Comparison of ENCODE assay signal across 8 mouse cellular contexts in the genomic region with DNA sequence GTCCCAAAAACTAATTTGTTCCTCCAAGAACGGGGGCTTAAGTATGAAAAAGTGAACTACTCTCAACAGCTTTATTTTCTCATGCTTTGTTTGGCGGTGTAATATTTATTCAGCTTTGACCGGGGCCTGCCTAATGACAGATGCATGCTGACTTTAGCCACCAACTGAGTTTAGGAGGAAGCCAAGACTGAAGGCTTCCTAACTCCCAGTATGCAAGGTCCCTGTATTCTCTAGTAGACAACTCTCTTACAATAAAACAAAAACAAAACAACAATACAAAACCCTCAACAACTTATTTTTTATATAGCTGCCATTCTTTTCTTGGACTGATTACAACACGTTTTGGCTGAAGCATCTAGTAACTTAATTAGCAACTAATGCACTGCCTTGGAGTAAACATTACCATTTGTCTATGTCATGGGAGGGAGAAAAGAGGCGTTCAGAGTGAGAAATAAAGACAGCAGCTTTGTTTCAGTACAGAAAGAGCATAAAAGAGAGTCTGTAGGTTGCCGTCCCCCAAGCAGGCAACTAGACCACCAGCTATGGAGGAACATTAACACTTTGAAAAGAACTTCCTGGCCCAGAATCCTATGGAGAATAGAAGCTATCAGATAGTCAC. TPM values are rescaled to one million over a fixed set of nuclear protein-coding genes. Genes with fewer than 3 reads are reported as not detected.
A peak's percentile ranks its signal among the peaks of the same experiment; 100 is the strongest.
DNase-seq lines count a peak whose midpoint lies in the region; ATAC-seq lines count a peak whose summit lies in the region.

No protein-coding gene starts in this region.

- H3K4me1 ChIP-seq in kidney, embryonic 15.5 days: peaks cover 13% of the 10 kb centered on the region
- peaks cover 16% of the 10 kb centered on the region for H3K4me1 ChIP-seq in forebrain, embryonic 12.5 days
- H3K4me1 ChIP-seq in intestine, embryonic 16.5 days (ENCODE audit: control insufficient read depth, insufficient read depth, low read length): peaks cover 9% of the 10 kb centered on the region
- H3K4me1 ChIP-seq in midbrain, embryonic 16.5 days (ENCODE audit: control insufficient read depth, insufficient read depth, low read length): peaks cover 3% of the 10 kb centered on the region; the same call in 1 of the 2 replicates

- H3K27ac ChIP-seq in kidney, embryonic 15.5 days: peak overlapping the region; percentile 81; the same call in 1 of the 2 replicates
- H3K27ac ChIP-seq in forebrain, embryonic 12.5 days: no peak overlapping the region
- peak overlapping the region; percentile 86 for H3K27ac ChIP-seq in intestine, embryonic 16.5 days (ENCODE audit: low read length)
- H3K27ac ChIP-seq in midbrain, embryonic 16.5 days (ENCODE audit: low read length): no peak overlapping the region

- 20% methylated on average over 6 of the region's 6 CpGs for WGBS in kidney, embryonic 15.5 days
- WGBS in forebrain, embryonic 12.5 days: 7% methylated on average over 6 of the region's 6 CpGs
- WGBS in intestine, embryonic 16.5 days: 23% methylated on average over 6 of the region's 6 CpGs
- WGBS in midbrain, embryonic 16.5 days: 14% methylated on average over 6 of the region's 6 CpGs

- H3K4me3 ChIP-seq in kidney, embryonic 15.5 days (replicated peaks): peak overlapping the region; percentile 59
- H3K4me3 ChIP-seq in forebrain, embryonic 12.5 days (replicated peaks): peak overlapping the region; percentile 47
- peak overlapping the region; percentile 73 for H3K4me3 ChIP-seq in intestine, embryonic 16.5 days (ENCODE audit: low read length)
- H3K4me3 ChIP-seq in midbrain, embryonic 16.5 days (ENCODE audit: low read depth, low read length): peak overlapping the region; percentile 42

- H3K27me3 ChIP-seq in kidney, embryonic 15.5 days: no peaks in the 10 kb centered on the region
- H3K27me3 ChIP-seq in forebrain, embryonic 12.5 days: peaks cover 11% of the 10 kb centered on the region
- H3K27me3 ChIP-seq in intestine, embryonic 16.5 days (replicated peaks; ENCODE audit: control insufficient read depth, insufficient read depth, low read length): no peaks in the 10 kb centered on the region
- H3K27me3 ChIP-seq in midbrain, embryonic 16.5 days (ENCODE audit: control insufficient read depth, insufficient read depth, low read depth, low read length): no peaks in the 10 kb centered on the region; the same call in 1 of the 2 replicates

- no peaks in the 10 kb centered on the region for H3K36me3 ChIP-seq in kidney, embryonic 15.5 days
- no peaks in the 10 kb centered on the region for H3K36me3 ChIP-seq in forebrain, embryonic 12.5 days (replicated peaks)
- H3K36me3 ChIP-seq in intestine, embryonic 16.5 days (ENCODE audit: control insufficient read depth, insufficient read depth, low read length): no peaks in the 10 kb centered on the region
- no peaks in the 10 kb centered on the region for H3K36me3 ChIP-seq in midbrain, embryonic 16.5 days (ENCODE audit: control insufficient read depth, insufficient read depth, low read length)

- no peak for DNase-seq in kidney, adult 18-20 months
- DNase-seq in ovary, postnatal 36 days (ENCODE audit: low spot score): no peak
- no peak for DNase-seq in ovary, adult 18-20 months (ENCODE audit: low spot score)

- peak overlapping the region; percentile 67 for H3K4me2 ChIP-seq in kidney, embryonic 15.5 days
- H3K4me2 ChIP-seq in forebrain, embryonic 12.5 days: peak overlapping the region; percentile 68
- H3K4me2 ChIP-seq in intestine, embryonic 16.5 days (ENCODE audit: low read depth, low read length): peak overlapping the region; percentile 71
- peak overlapping the region; percentile 84 for H3K4me2 ChIP-seq in midbrain, embryonic 16.5 days (ENCODE audit: low read length)

- ATAC-seq in kidney, embryonic 15.5 days (replicated peaks; ENCODE audit: low FRiP score): peak; percentile 57; the same call in 1 of the 2 replicates
- ATAC-seq in forebrain, embryonic 12.5 days (ENCODE audit: low FRiP score): peak; percentile 31; the same call in 1 of the 2 replicates
- ATAC-seq in intestine, embryonic 16.5 days: no peak
- no peak for ATAC-seq in midbrain, embryonic 16.5 days
- no peak for ATAC-seq in CD4-positive, CD25-positive, alpha-beta regulatory T cell, adult 4 months

- no peak overlapping the region for H3K9ac ChIP-seq in kidney, embryonic 15.5 days
- peak overlapping the region; percentile 47; the same call in 1 of the 2 replicates for H3K9ac ChIP-seq in forebrain, embryonic 12.5 days
- H3K9ac ChIP-seq in intestine, embryonic 16.5 days (ENCODE audit: low read depth, low read length): no peak overlapping the region
- H3K9ac ChIP-seq in midbrain, embryonic 16.5 days (ENCODE audit: low read depth, low read length): no peak overlapping the region

- no peaks in the 10 kb centered on the region for H3K9me3 ChIP-seq in kidney, embryonic 15.5 days (replicated peaks)
- H3K9me3 ChIP-seq in forebrain, embryonic 12.5 days: no peaks in the 10 kb centered on the region
- no peaks in the 10 kb centered on the region for H3K9me3 ChIP-seq in intestine, embryonic 16.5 days (ENCODE audit: control insufficient read depth, low read length)
- H3K9me3 ChIP-seq in midbrain, embryonic 16.5 days (replicated peaks; ENCODE audit: control insufficient read depth, low read length, poor library complexity, severe bottlenecking): no peaks in the 10 kb centered on the region

RNA-seq across cellular contexts. Expression of gene Ifih1, which starts 0.7 kb away (rescaled TPM):
- polyA plus RNA-seq in kidney, embryonic 15.5 days (2015; fragmentation: Nextera tagmentation; extraction: Ambion mirVana): 2.7 and 3.1 TPM in 2 replicates
- polyA plus RNA-seq in forebrain, embryonic 12.5 days (2016; fragmentation: Nextera tagmentation; extraction: Ambion mirVana): 1.5 and 1.9 TPM in 2 replicates
- 6.0 and 6.4 TPM in 2 replicates for polyA plus RNA-seq in intestine, embryonic 16.5 days (2015; fragmentation: Nextera tagmentation; extraction: Ambion mirVana)
- 1.2 and 1.4 TPM in 2 replicates for polyA plus RNA-seq in midbrain, embryonic 16.5 days (2015; fragmentation: Nextera tagmentation; extraction: Ambion mirVana)
- polyA plus RNA-seq in CD4-positive, CD25-positive, alpha-beta regulatory T cell, adult 4 months (2017; shearing (Covaris generic)): 10 to 100 TPM; 30.2 to 35.3 TPM

RNA-seq across cellular contexts. Expression of gene Gca, which starts 17.3 kb away (rescaled TPM):
- 15.2 and 17.3 TPM in 2 replicates for polyA plus RNA-seq in kidney, embryonic 15.5 days (2015; fragmentation: Nextera tagmentation; extraction: Ambion mirVana)
- polyA plus RNA-seq in forebrain, embryonic 12.5 days (2016; fragmentation: Nextera tagmentation; extraction: Ambion mirVana): 8.6 TPM in 2 replicates
- polyA plus RNA-seq in intestine, embryonic 16.5 days (2015; fragmentation: Nextera tagmentation; extraction: Ambion mirVana): 7.2 and 7.6 TPM in 2 replicates
- 3.7 and 3.9 TPM in 2 replicates for polyA plus RNA-seq in midbrain, embryonic 16.5 days (2015; fragmentation: Nextera tagmentation; extraction: Ambion mirVana)
- polyA plus RNA-seq in CD4-positive, CD25-positive, alpha-beta regulatory T cell, adult 4 months (2017; shearing (Covaris generic)): 1 to 10 TPM; 1.4 to 1.7 TPM

Comparison
In these comparisons a context has a peak if more than half of its experiments do, and no peak if none do; other contexts are left out.
1. ATAC-seq: peak in kidney, embryonic 15.5 days (single experiment) and forebrain, embryonic 12.5 days (single experiment); none in intestine, embryonic 16.5 days (single experiment), midbrain, embryonic 16.5 days (single experiment) and CD4-positive, CD25-positive, alpha-beta regulatory T cell, adult 4 months (single experiment).
2. H3K27ac ChIP-seq: peak in kidney, embryonic 15.5 days (single experiment) and intestine, embryonic 16.5 days (single experiment); none in forebrain, embryonic 12.5 days (single experiment) and midbrain, embryonic 16.5 days (single experiment).
3. Peak in every context shown above with its lines, with median percentiles within 50 percentile points of each other: H3K4me2 ChIP-seq and H3K4me3 ChIP-seq.